Mouse (Mus musculus) B cell, adult 2 months (primary cell): ENCODE measurements at regions not wholly inside any gene's neighbourhood (a gene's known extent, or its start where the extent isn't known, plus 50 kb on each side); places are given as distances from the start of the nearest gene placed in this dataset.

Source experiments
- DNase-seq, 2 experiments: peaks; one replicate each; pipeline ENCODE4 v3.0.0; 2022

DNA sequence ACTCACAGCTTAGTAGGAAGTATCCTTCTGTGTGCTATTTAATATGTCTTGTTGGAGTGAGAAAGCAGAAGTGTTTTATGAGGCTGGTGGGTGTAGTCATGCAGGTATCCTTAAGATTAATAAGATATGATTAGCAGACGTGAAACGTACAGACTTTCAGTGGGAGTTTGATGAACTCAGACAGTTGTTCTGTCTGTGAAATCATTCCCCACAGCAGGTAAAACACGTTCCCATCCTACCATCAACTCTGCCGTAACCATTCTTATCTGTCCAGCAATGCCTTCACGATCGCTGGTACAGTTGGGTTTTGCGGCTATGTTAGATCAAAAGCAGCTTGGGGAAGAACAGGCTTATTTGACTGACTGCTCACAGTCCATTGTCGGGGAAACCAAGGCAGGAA, 332.3 kb downstream of the Med10 start:
- DNase-seq, result no peak

DNA sequence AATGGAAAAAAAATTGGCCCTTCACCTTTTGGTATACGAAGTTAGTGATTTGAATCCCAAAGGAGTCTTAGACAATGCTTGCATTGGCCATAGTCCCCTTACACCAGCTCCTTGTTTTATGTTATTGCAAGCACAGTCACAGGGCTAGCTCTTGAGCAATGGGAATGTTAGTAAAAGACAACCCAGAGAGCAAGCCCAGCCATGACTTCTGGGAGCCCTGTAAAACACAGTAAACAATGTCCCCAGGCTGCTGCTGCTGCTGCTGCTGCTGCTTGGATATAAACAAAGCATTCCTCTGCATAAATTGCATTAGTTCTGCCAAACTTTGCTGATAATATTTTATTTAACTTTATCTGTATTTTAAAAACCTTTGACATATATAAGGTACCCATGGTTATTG, 334.0 kb downstream of the Med10 start:
- DNase-seq, result no peak

DNA sequence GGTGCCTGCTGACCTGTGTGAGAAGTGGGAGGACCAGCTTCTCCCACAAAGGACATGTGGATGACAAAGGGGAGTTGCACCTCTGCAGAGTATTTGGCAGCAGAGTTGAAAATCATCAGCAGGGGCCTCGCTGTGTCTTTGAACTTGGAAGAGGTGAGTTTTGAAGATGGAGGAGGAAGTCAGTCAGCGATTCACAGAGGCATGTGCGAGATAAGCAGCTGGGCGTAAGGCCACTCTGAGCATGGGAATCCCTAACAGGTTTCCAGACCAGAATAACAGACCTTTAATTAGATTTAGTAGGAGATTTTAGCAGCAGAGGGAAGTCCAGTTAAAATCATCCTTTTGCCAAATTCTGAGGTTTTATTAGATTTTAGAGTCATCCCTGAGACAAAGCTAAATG, 342.3 kb downstream of the Med10 start:
- DNase-seq, result no peak

DNA sequence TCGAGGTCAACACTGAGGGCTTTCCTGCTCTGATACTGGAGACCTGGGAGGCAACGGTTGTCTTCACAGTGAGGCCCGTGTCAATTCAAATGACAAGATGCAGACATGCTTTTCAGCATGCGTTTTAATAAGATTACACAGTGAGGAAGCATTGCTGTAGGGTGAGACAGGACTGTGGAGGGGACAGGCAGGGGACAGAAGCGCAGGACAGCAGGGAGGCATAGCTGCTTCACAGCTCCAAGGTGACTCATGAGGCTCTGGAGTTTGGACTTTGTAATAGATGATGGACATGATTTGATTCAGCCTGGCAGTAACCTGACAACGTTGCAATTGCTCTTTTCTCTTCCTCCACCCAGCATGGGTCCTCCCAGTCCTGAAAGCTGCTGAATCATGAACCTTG, 343.3 kb downstream of the Med10 start:
- DNase-seq, result no peak

DNA sequence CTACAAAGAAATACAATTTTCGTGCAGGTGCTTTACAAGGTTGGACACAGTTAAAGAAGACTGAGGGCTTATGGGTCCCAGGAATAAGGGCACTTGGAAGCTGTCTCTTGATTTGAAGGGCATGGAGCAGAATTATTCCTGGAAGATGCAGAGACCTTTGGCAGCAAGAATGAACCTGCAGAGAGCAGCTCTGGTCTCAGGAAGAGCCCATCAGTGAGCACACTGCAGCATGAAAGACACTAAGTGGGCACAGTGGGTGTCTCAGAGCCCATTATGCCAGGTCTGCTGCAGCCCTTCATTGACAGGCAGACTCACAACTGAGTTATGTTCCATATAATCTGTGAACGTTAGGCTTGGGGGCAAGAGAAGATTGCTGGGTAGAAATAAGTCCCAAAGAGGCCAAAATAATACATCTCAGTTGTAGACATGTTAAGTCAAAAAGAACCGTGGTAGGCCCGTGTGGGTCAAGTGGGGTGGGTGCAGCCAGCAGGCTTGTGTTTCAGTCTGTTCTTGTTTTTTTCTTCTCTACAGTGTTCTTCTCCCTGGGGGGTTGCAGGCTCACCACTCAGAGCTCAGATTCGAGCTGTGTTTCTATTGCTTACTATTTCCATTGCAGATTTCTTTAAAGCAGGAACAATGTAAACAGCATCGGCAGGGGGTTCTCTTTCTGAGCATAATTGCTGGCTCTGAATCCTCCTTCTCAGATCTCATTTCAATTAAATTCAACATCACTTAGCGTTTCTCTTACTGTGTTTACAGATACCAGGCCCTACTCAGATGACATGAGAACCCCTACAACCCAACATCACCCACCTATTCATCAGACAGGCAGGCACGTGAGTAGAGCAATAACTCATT, 347.1 kb downstream of the Med10 start:
- DNase-seq, result no peak

DNA sequence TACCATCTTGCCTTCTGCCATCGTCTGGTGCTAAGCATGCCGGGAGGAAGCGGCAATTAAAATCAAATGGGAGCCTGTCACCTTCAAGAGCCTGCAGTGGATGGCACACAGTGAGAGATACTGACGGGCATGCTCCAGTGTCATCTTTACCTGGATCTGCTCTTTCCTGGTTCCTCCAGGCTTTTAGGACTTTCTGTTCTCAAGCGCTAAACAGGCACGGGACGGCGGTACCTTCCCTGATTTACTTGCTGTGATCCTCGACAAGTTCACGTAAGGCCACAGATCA, 347.6 kb downstream of the Med10 start:
- DNase-seq, result no peak

DNA sequence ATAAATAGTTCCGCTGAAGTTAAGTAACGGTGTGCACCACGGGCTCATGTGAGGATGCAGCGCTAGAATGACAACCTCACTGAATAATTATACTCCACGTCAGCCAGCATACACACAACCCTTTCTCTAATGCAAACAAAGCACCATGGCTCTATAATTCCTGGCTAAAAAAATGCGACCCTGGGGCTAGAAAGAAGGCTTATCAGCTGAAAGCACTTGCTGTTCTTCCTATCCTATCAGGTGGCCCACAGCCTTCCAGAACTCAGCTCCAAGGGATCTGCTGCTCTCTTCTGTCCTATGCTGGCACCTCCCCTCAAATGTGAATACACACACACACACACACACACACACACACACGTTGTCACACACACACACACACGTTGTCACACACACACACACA, 350.9 kb downstream of the Med10 start:
- no peak for DNase-seq

DNA sequence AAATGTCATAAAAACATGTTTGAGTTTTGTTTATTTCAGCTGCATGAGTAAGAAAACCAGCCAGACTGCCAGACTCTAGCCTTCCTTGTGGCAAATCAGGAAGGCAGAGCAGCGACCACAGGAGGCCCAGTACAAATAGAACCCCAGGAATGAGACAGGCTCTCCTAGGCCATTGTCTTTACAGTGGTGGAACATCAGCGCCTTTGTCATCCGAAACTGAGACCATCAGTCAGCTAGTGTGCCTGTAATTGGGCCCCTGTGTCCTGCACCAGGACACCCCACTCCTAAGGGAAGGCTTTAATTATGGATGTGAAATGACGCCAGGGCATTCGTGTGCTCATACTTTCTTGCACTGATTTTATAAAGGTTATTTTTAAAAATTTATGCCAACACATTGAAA, 353.4 kb downstream of the Med10 start:
- no peak for DNase-seq

DNA sequence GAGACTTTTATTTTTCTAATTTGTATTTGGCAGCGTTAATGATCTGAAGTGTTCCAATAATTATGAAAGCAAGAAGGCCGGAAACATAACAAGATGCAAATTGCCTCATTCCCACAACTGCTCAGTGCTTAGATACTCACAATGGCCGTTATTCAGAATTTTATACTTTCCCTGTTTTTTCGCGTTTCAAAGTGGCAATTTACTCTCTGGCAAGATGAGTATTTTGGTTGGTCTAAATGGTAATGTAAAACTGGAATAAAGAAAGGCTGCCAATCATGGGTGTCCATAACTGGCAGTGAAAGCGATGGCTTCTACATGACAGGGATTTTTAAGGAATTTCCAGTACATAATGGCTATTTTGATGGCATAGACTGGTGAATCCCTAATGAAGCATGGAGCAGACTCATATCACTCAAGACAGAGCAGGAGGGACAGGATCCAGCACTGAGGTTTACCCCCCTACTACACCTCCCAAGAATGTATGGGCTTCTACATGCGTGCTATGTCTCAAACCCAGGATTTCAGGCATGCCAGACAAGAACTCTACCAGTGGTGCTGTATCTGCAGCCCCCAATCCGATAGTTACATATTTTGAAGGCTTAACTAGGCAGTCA, 354.9 kb downstream of the Med10 start:
- no peak for DNase-seq

DNA sequence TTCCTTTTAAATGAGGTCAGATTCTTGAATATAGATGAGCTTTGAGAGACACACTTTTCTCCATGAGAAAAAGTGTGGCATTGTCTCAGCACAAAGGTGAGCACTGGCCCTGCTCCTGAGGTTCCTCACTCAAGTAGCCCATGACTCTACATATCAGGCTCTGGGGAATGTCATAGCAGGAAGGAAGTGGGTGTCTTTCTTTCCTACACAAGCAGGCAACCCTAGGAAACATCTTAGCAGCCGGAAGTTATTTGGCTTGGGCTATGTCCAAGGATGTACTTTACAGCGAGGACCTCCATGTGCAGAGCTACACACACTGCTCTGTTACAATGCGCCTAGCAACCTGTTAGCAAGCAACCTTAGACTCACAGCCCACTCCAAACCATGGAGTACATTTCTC, 356.9 kb downstream of the Med10 start:
- DNase-seq, result no peak

DNA sequence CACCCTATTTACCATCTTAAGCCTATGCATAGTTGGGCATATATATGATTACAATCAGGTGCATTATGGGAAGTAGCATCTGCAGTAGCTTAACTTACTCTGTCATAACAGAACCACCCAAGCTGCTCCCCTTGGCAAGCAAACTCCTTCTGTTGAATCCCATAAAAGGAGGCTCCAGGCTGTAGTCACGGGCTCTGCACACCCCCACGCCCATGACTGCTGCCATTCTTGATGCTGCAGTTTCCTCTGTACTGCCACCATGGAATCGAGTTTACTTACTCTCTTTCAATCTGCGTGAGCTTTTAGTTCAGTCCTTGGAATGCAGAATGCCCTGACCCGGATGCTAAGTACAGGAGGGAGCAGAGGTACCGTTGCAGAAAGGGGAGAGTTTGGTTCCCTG, 357.4 kb downstream of the Med10 start:
- DNase-seq, result no peak

DNA sequence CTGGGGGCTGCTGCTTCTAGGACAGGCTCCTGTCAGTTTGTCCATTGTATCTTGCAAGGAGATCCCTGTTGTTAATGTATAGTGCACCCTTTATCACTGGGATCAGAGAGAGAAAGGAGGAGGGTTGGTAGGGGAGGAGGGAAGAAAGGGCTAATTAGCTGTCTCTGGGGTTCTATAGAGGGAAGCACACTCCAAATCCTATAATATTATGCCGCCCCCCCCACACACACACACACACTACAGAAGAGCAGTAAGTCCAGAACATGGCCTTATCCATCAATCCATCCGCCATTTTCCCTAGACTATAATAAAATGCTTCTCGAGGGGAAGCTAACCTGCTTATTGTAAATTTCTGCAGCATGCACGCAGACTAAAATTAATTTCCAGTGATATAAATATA, 359.9 kb downstream of the Med10 start:
- no peak for DNase-seq

DNA sequence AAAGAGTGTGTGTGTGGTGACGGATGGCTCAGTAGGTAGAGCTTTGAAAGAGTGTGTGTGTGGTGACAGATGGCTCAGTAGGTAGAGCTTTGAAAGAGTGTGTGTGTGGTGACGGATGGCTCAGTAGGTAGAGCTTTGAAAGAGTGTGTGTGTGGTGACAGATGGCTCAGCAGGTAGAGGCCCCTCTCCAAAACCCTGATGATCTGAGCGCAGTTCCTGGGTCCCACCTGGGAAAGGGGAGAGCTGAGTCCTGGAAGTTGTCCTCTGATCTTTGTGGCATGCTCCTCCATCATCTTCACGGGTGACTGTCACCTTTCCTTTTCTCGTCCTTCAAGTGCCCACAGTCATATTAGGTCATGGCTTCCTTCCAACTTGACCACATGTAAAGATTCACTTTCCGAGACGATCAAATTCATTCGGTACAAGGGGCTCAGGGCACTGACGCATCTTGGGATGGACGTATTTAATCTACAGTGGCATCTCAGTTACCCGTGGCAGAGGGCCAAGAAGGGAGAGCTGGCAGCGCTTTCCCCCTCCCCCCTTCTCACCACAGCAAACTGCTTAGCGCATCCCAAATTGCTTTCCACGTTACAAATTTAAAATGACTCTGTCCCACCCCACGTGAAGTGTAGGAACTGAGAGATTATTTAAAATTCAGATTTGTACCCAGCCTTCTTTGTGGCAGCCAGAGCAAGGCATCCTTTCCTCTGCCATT, 363.5 kb downstream of the Med10 start:
- no peak for DNase-seq

DNA sequence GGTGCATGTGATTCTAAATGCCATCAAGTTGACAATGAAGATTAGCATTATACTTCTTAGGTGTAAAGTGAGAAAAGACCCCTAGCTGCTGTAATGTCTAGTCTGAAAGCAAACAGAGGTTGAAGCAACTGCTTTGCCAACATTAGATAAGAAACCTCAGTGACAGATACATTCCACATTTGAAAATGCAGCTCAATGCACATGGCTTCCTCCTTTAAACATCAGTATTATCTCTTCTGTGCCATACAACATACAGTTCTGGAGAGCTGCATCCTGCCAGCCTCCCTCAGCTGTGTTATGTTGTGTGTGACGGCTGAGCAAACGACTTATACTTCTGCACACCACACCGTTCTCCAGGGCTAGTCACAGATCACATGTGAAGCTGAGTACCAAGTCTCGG, 365.6 kb downstream of the Med10 start:
- DNase-seq, result no peak

DNA sequence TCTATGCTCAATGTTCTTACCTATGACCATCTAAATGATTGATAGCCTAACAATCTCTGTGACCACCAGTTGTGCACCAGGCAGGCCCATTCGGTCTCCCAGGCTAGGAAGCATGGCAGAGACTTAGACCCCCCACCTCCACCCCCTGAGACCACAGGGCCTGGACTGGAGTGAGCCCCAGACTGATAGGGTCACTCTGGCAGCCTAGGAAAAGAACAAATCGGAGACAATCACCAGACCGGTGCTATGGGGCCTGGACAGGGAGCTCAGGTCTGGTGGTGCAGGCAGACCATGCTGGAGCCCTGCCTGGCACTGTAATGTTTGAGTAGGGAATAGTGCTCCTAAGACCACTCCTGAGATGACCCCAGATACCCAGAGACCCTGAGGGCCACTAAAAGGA, 366.7 kb downstream of the Med10 start:
- DNase-seq, result no peak

DNA sequence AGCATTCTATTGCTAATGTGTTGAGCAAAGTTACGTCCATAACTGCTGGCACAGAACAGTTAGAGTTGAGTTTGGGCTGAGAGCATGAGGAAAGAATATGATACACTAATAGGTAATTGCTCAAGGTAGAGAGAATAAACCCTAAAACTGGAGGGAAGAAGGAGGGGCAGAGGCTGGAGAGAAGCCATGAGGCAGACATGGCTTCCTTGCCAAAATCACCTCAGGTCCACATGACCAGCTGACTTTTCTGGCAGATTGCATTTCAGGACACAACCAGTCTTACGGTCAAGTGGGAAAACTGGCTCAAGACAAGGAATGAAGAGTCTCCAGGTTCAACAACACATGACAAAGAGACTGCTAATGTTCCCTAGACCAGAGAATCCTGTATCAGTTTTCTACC, 374.9 kb downstream of the Med10 start:
- no peak for DNase-seq

DNA sequence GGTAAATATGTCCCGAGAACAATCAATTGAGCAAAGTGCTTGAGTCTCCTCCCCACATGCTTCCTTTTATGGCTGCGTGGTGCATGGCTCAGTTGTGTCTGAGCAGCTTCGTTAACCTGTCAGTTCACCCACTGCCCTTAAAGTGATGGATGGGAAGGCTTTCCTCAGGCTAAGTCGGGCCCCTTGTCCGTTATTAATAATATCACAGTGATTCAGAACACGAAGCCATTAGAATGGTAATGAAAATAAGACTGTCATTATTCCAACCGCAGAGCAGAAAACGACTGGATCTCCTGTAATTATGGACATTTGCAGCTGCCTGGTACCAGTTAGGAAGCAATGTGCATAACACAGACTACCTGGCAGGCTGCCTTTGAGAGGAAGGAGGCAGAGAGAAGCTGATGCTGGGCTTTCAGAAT, 375.9 kb downstream of the Med10 start:
- DNase-seq, result no peak

DNA sequence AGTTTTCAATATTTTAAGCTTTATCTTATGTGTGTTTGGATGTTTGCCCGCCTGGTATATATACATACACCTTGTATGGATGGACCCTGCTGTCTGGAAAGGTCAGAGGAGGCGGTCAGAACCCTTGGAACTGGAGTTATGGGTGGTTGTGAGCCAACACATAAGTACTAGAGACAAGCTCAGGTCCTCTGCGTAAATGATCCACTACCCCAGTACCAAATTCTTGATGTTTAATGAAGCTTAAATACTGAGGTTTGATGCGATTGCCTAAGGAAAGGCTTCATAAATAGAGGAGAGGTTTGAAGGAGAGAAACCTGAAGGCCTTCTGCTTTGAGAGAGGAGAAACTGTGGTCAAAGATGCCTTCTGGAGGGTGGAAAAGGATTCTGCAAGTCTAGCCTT, 388.8 kb downstream of the Med10 start:
- no peak for DNase-seq

DNA sequence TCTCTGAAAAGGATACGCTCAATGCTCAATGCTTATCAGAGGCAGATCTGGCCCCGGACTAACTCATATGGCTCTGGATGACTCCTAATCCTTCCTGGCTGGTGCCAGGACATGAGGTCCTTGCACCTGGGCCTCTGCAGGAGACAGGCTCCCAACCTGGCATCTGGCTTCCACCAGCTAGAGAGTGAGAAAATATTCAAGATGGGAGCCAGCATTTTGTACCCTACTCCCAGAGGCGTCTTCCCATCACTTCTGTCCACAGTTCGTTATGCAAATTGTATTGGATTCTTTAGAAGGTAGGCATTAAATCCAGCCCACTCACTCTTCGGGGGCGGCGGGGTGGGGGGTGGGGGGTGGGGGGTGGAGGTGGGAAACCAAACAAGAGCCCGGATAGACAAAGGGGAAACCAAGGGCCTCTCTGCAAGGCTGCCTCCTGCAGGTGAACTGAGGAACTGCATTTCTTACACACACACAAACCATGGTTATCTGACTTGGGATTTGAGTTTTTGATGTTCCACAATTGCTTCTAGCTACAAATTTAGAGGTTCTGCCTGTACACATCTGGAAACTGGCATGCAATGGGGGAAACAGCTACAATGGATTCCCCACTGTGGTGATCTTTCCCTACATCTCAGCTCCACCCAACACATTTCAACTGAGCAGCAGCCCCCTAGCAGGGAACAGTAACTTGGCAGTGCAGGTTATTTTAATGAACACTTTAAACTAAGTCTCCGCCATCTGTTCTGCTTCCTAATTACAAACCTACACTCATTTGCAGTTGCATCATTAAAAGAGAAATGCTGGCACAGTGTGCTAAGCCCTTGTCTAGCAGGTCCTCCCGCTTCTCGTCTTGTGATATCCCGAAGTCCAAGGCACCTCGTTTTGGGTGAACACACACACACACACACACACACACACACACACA, 390.2 kb downstream of the Med10 start:
- no peak for DNase-seq

DNA sequence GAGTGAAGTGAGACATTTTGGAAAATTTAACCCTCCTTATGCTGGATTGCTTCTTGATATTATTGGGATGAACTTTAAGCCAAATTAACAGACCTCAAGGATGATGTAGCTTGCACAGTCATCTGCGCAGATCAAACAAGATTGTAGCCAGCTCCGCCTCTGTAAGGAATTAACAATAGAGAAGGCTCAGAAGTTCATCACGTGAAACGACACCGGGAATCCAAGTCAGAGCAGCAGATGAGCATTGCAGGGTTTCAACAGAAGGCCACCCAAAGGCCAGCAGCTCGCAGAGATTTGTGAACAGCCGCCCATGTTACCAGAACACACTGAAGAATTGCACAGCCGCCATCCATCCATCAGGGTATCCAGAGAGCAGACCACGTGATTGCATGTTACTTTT, 391.1 kb downstream of the Med10 start:
- no peak for DNase-seq

DNA sequence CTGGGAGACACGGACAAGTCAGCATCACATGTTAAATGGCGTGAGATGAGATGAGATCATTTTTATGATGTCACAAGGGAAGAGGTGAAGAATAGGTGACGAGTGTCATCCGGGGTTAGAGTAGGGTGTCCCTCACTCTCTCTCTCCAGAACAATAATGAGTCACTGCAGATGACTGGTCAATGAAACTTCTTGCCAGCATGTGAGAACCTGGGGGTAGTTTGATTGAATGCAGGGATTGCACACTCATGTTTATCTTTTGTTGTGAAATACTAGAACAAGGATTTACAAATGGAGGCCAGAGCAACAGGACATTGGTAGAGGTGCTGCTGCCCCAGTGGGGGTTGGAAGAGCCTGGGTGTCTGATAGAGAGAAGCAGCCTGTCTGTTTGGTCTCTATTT, 393.7 kb downstream of the Med10 start:
- no peak for DNase-seq

DNA sequence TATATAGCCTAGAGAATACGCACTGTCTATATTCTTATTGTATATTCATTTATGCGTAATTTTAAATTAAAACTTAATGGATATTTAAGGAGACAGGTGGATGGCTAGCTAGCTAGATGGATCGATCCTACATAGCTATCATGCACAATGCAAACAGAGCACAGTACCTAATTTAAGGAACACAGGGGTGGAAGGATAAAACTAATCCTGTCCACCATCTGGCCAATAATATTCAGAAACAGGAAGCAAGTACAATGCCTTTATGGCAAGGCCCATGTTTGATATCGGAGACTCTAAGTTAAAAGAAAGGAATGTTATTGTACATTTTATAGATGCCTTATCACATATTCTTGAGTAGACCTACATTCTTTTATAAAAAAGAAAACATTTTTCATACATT, 396.4 kb downstream of the Med10 start:
- no peak for DNase-seq

DNA sequence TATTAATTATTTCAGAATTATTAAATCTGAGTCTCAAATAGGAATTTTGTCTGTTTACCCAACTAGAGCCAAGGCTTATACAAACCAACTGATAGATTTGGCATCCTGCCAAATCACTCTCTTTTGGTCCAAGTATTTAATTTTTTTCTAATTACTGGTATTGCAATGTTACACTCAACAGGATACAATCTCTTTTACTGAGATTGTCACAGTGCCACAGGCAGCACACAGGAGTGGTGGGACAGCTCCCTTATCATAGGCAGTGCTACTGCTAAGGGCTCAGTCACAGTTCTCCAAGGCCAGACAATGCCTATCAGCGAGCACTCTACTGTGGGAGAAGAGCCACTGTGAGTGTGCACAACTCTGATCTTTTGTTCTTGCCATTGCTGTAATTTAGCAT, 396.9 kb downstream of the Med10 start:
- no peak for DNase-seq
